Comparison of ENCODE assay signal across 18 mouse cellular contexts in the genomic region with DNA sequence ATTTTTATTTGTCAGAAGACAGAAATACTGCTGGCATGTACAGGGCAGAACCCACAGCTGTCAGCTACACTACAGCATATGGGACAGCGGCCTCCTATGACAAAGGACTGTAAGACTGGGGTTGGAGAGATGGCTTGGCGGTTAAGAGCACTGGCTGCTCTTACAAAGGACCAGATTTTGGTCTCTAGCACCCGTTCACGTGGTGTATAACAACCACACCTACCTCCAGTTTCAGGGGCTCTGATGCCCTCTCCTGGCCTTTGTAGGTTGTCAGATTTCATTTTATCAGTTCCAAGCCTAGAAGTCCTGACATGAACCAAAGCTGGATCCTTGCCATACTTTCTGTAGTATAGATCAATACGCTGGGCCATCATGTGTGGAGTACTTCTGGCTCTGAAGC. TPM values are rescaled to one million over a fixed set of nuclear protein-coding genes. Genes with fewer than 3 reads are reported as not detected.
A peak's percentile ranks its signal among the peaks of the same experiment; 100 is the strongest.
DNase-seq lines count a peak whose midpoint lies in the region; ATAC-seq and TF ChIP-seq lines count a peak whose summit lies in the region.
"Had no signal": no experiment of that assay in that cellular context is flagged by ENCODE, and none has a peak within 500 bp of the region (broad histone marks: within the 10 kb centered on the region; RNA-seq: fewer than 3 reads in every experiment).

No protein-coding gene starts in this region.

- ATAC-seq in heart, embryonic 15.5 days (replicated peaks; ENCODE audit: insufficient number of reproducible peaks, insufficient read depth, low FRiP score, low read depth), result 0 out of 2 replicates have a peak, but pooled peaks have one; percentile 20
- ATAC-seq in lung, postnatal 0 days, result no peak
- ATAC-seq in stomach, postnatal 0 days (ENCODE audit: low FRiP score, low TSS enrichment), result no peak
- no peak for ATAC-seq in hindbrain, embryonic 11.5 days (ENCODE audit: low FRiP score)
- ATAC-seq: inflammation-experienced regulatory T-cells, adult 6 months; midbrain, embryonic 16.5 days had no signal

- no peak overlapping the region for H3K27ac ChIP-seq in heart, embryonic 15.5 days
- H3K27ac ChIP-seq in lung, postnatal 0 days (ENCODE audit: low read length), result no peak overlapping the region
- no peak overlapping the region for H3K27ac ChIP-seq in stomach, postnatal 0 days (replicated peaks)
- no peak overlapping the region for H3K27ac ChIP-seq in hindbrain, embryonic 11.5 days (ENCODE audit: low read depth, low read length)
- H3K27ac ChIP-seq: left cerebral cortex, adult 2 months; liver, embryonic 13.5 days had no signal

- no peak overlapping the region for H3K4me3 ChIP-seq in heart, embryonic 15.5 days
- no peak overlapping the region for H3K4me3 ChIP-seq in lung, postnatal 0 days (ENCODE audit: low read depth, low read length)
- no peak overlapping the region for H3K4me3 ChIP-seq in stomach, postnatal 0 days (ENCODE audit: low read depth, low read length)
- no peak overlapping the region for H3K4me3 ChIP-seq in hindbrain, embryonic 11.5 days (ENCODE audit: low read depth, low read length)
- H3K4me3 ChIP-seq: left cerebral cortex, adult 2 months; liver, embryonic 13.5 days had no signal

- H3K36me3 ChIP-seq in heart, embryonic 15.5 days, result no peaks in the 10 kb centered on the region
- no peaks in the 10 kb centered on the region for H3K36me3 ChIP-seq in lung, postnatal 0 days (ENCODE audit: insufficient read depth, low read length)
- no peaks in the 10 kb centered on the region for H3K36me3 ChIP-seq in stomach, postnatal 0 days (ENCODE audit: control insufficient read depth, insufficient read depth, low read length)
- no peaks in the 10 kb centered on the region for H3K36me3 ChIP-seq in hindbrain, embryonic 11.5 days (ENCODE audit: control insufficient read depth, insufficient read depth, low read length)
- H3K36me3 ChIP-seq: liver, embryonic 13.5 days had no signal

- no peak overlapping the region for H3K9ac ChIP-seq in heart, embryonic 15.5 days
- no peak overlapping the region for H3K9ac ChIP-seq in lung, postnatal 0 days (replicated peaks; ENCODE audit: low read depth)
- H3K9ac ChIP-seq in stomach, postnatal 0 days (ENCODE audit: low read length), result no peak overlapping the region
- no peak overlapping the region for H3K9ac ChIP-seq in hindbrain, embryonic 11.5 days (ENCODE audit: low read depth, low read length)
- H3K9ac ChIP-seq: liver, embryonic 13.5 days had no signal

- no peak for DNase-seq in heart, adult 8-10 months (ENCODE audit: low spot score)
- DNase-seq in lung, postnatal 0 days (ENCODE audit: low spot score), result no peak
- DNase-seq in lung, postnatal 4 days, result no peak
- peak; percentile 11 for DNase-seq in adipocyte (ENCODE audit: low spot score)
- DNase-seq in stomach, postnatal 0 days (ENCODE audit: low spot score), result no peak
- no peak for DNase-seq in hindbrain, embryonic 11.5 days (ENCODE audit: low spot score)
- no peak for DNase-seq in heart, adult 9 months (ENCODE audit: low spot score in 2 of 2)
- DNase-seq: adrenal gland, postnatal 25 days; cerebellum, adult 11-12 months; heart, postnatal 14 days; kidney, postnatal 36 days; liver, embryonic 13.5 days; lung, postnatal 36 days; spleen, adult 18-20 months had no signal

- H3K4me1 ChIP-seq in heart, embryonic 15.5 days (replicated peaks), result no peaks in the 10 kb centered on the region
- no peaks in the 10 kb centered on the region for H3K4me1 ChIP-seq in lung, postnatal 0 days (ENCODE audit: insufficient read depth, low read depth, low read length)
- no peaks in the 10 kb centered on the region for H3K4me1 ChIP-seq in stomach, postnatal 0 days (replicated peaks; ENCODE audit: control insufficient read depth, insufficient read depth)
- no peaks in the 10 kb centered on the region for H3K4me1 ChIP-seq in hindbrain, embryonic 11.5 days (replicated peaks; ENCODE audit: control insufficient read depth, insufficient read depth, low read length)
- H3K4me1 ChIP-seq: liver, embryonic 13.5 days had no signal

- no peaks in the 10 kb centered on the region for H3K9me3 ChIP-seq in heart, embryonic 15.5 days (replicated peaks)
- no peaks in the 10 kb centered on the region for H3K9me3 ChIP-seq in lung, postnatal 0 days (ENCODE audit: low read length)
- H3K9me3 ChIP-seq in stomach, postnatal 0 days (ENCODE audit: control insufficient read depth, low read length), result no peaks in the 10 kb centered on the region
- H3K9me3 ChIP-seq in hindbrain, embryonic 11.5 days (ENCODE audit: control insufficient read depth, low read length), result no peaks in the 10 kb centered on the region
- H3K9me3 ChIP-seq: liver, embryonic 13.5 days had no signal

- TF ChIP-seq CTCF in lung, postnatal 0 days (IDR thresholded peaks at IDR 0.05), result 0 out of 2 replicates have a peak, but pooled peaks have one; percentile 6
- peak; percentile 32 for TF ChIP-seq CTCF in stomach, postnatal 0 days (IDR thresholded peaks at IDR 0.05; ENCODE audit: low read depth)

- no peaks in the 10 kb centered on the region for H3K27me3 ChIP-seq in heart, embryonic 15.5 days
- no peaks in the 10 kb centered on the region for H3K27me3 ChIP-seq in lung, postnatal 0 days (replicated peaks; ENCODE audit: insufficient read depth, low read length)
- no peaks in the 10 kb centered on the region for H3K27me3 ChIP-seq in stomach, postnatal 0 days (ENCODE audit: control insufficient read depth, insufficient read depth, low read length)
- H3K27me3 ChIP-seq in hindbrain, embryonic 11.5 days (ENCODE audit: control insufficient read depth, insufficient read depth, low read length), result no peaks in the 10 kb centered on the region
- H3K27me3 ChIP-seq: liver, embryonic 13.5 days had no signal

- TF ChIP-seq EP300 in lung, postnatal 0 days (IDR thresholded peaks at IDR 0.05), result no peak
- no peak for TF ChIP-seq EP300 in stomach, postnatal 0 days (optimal IDR thresholded peaks at IDR 0.05)

- no peak overlapping the region for H3K4me2 ChIP-seq in heart, embryonic 15.5 days
- no peak overlapping the region for H3K4me2 ChIP-seq in lung, postnatal 0 days (replicated peaks; ENCODE audit: low read depth, low read length)
- H3K4me2 ChIP-seq in stomach, postnatal 0 days (replicated peaks; ENCODE audit: low read depth), result no peak overlapping the region
- no peak overlapping the region for H3K4me2 ChIP-seq in hindbrain, embryonic 11.5 days (replicated peaks; ENCODE audit: low read depth, low read length)
- H3K4me2 ChIP-seq: liver, embryonic 13.5 days had no signal

- 80% methylated on average over 5 of the region's 5 CpGs for WGBS in heart, embryonic 15.5 days
- 81% methylated on average over 5 of the region's 5 CpGs for WGBS in lung, postnatal 0 days
- 75% methylated on average over 5 of the region's 5 CpGs for WGBS in stomach, postnatal 0 days
- WGBS in hindbrain, embryonic 11.5 days, result 84% methylated on average over 5 of the region's 5 CpGs

RNA-seq across cellular contexts. Expression of a gene that starts 54.9 kb away (rescaled TPM):
- 31.7 and 33.5 TPM in 2 replicates for polyA plus RNA-seq in heart, embryonic 15.5 days (2015; fragmentation: Nextera tagmentation; extraction: Ambion mirVana)
- 10 to 100 TPM; 32.0 to 37.6 (median 35.2) TPM for total RNA-seq in heart, adult 8-10 months (2022)
- 56.0 and 61.5 TPM in 2 replicates for polyA plus RNA-seq in lung, postnatal 0 days (2015; fragmentation: Nextera tagmentation; extraction: Ambion mirVana)
- 11.3 and 12.5 TPM in 2 replicates for polyA plus RNA-seq in stomach, postnatal 0 days (2015; fragmentation: Nextera tagmentation; extraction: Ambion mirVana)
- polyA plus RNA-seq in hindbrain, embryonic 11.5 days (2014; fragmentation: Nextera tagmentation; extraction: Ambion mirVana), result 16.0 and 22.8 TPM in 2 replicates
